Comparison of ENCODE assay signal across 34 mouse cellular contexts in genomic region chr15:99242045-99242444, GRCm38 (mm10). TPM values are rescaled to one million over a fixed set of nuclear protein-coding genes. Genes with fewer than 3 reads are reported as not detected.
DNase-seq lines count a peak whose midpoint lies in the region; ATAC-seq and TF ChIP-seq lines count a peak whose summit lies in the region.
"Had no signal": no experiment of that assay in that cellular context is flagged by ENCODE, and none has a peak within 500 bp of the region (broad histone marks: within the 10 kb centered on the region; RNA-seq: fewer than 3 reads in every experiment).

No protein-coding gene starts in this region.

- peaks cover 28% of the 10 kb centered on the region for H3K36me3 ChIP-seq in intestine, embryonic 15.5 days
- peaks cover 48% of the 10 kb centered on the region for H3K36me3 ChIP-seq in intestine, postnatal 0 days (ENCODE audit: control insufficient read depth, insufficient read depth)
- H3K36me3 ChIP-seq in limb, embryonic 10.5 days: peaks cover 70% of the 10 kb centered on the region

- intact Hi-C loops in left cerebral cortex, adult 2 months (cut with DNase I): no loop called here

- no peak overlapping the region for H3K4me3 ChIP-seq in intestine, embryonic 15.5 days (replicated peaks)
- H3K4me3 ChIP-seq in intestine, postnatal 0 days (ENCODE audit: low read depth, low read length): no peak overlapping the region
- H3K4me3 ChIP-seq in left cerebral cortex, adult 2 months: no peak overlapping the region
- no peak overlapping the region for H3K4me3 ChIP-seq in limb, embryonic 10.5 days
- H3K4me3 ChIP-seq: embryonic facial prominence, embryonic 15.5 days; forebrain, embryonic 12.5 days; hindbrain, embryonic 13.5 days; stomach, embryonic 15.5 days had no signal

- H3K9ac ChIP-seq in intestine, embryonic 15.5 days: no peak overlapping the region
- H3K9ac ChIP-seq in intestine, postnatal 0 days (ENCODE audit: low read depth, low read length): no peak overlapping the region
- H3K9ac ChIP-seq: embryonic facial prominence, embryonic 15.5 days; forebrain, embryonic 12.5 days; forebrain, postnatal 0 days; hindbrain, embryonic 13.5 days; liver, embryonic 14.5 days; stomach, embryonic 15.5 days had no signal

- H3K4me2 ChIP-seq in intestine, embryonic 15.5 days (replicated peaks): no peak overlapping the region
- H3K4me2 ChIP-seq in intestine, postnatal 0 days (replicated peaks; ENCODE audit: low read depth): no peak overlapping the region
- H3K4me2 ChIP-seq: embryonic facial prominence, embryonic 15.5 days; forebrain, embryonic 12.5 days; hindbrain, embryonic 13.5 days; stomach, embryonic 15.5 days had no signal

- H3K4me1 ChIP-seq in intestine, embryonic 15.5 days (replicated peaks): no peaks in the 10 kb centered on the region
- H3K4me1 ChIP-seq in intestine, postnatal 0 days (replicated peaks; ENCODE audit: control insufficient read depth, insufficient read depth, low read length): no peaks in the 10 kb centered on the region
- peaks cover 10% of the 10 kb centered on the region for H3K4me1 ChIP-seq in limb, embryonic 10.5 days
- H3K4me1 ChIP-seq: hindbrain, embryonic 13.5 days; stomach, embryonic 15.5 days had no signal

- peak; percentile 19 for DNase-seq in cerebellum, adult 11-12 months
- DNase-seq in cerebellum, postnatal 25 days: no peak
- no peak for DNase-seq in left cerebral cortex, adult 2 months (ENCODE audit: extremely low spot score in 1 of 2, low spot score in 2 of 2)
- DNase-seq in left cerebral cortex, adult 18-20 months (ENCODE audit: low spot score in 2 of 2): no peak
- no peak for DNase-seq in limb, embryonic 10.5 days (ENCODE audit: low spot score)
- DNase-seq: adrenal gland, postnatal 10 days; cerebellum, adult 9-10 months; embryo, embryonic 11 days; forebrain, postnatal 0 days; gastrocnemius, postnatal 10 days; heart, postnatal 4 days; liver; lung, adult 2 months; lung, postnatal 10 days; midbrain, embryonic 14.5 days; retina, postnatal 1 day; right cerebral cortex, postnatal 14 days; thymus, postnatal 25 days had no signal

- 0 out of 2 replicates have a peak, but pooled peaks have one; percentile 18 for ATAC-seq in intestine, embryonic 15.5 days
- no peak for ATAC-seq in intestine, postnatal 0 days
- no peak for ATAC-seq in activated CD4-positive, CD25-positive, alpha-beta regulatory T cell, adult 4 months
- ATAC-seq: forebrain, postnatal 0 days; inflammation-experienced regulatory T-cells, adult 6 months had no signal

- H3K9me3 ChIP-seq in intestine, embryonic 15.5 days: no peaks in the 10 kb centered on the region
- no peaks in the 10 kb centered on the region for H3K9me3 ChIP-seq in intestine, postnatal 0 days (ENCODE audit: control insufficient read depth)
- H3K9me3 ChIP-seq in limb, embryonic 10.5 days (replicated peaks): no peaks in the 10 kb centered on the region
- H3K9me3 ChIP-seq: embryonic facial prominence, embryonic 15.5 days; forebrain, embryonic 12.5 days; hindbrain, embryonic 13.5 days; stomach, embryonic 15.5 days had no signal

- no peaks in the 10 kb centered on the region for H3K27me3 ChIP-seq in intestine, embryonic 15.5 days (replicated peaks)
- no peaks in the 10 kb centered on the region for H3K27me3 ChIP-seq in intestine, postnatal 0 days (replicated peaks; ENCODE audit: control insufficient read depth, insufficient read depth, low read length)
- H3K27me3 ChIP-seq in limb, embryonic 10.5 days (ENCODE audit: low read depth, poor library complexity, severe bottlenecking): no peaks in the 10 kb centered on the region
- H3K27me3 ChIP-seq: embryonic facial prominence, embryonic 15.5 days; forebrain, embryonic 12.5 days; hindbrain, embryonic 13.5 days; stomach, embryonic 15.5 days had no signal

- WGBS in intestine, embryonic 15.5 days: 90% methylated on average over 10 of the region's 10 CpGs
- WGBS in intestine, postnatal 0 days: 95% methylated on average over 10 of the region's 10 CpGs
- WGBS in limb, embryonic 10.5 days: 89% methylated on average over 10 of the region's 10 CpGs

- H3K27ac ChIP-seq in intestine, embryonic 15.5 days: no peak overlapping the region
- no peak overlapping the region for H3K27ac ChIP-seq in intestine, postnatal 0 days (ENCODE audit: low read depth, low read length)
- peak overlapping the region; percentile 63 for H3K27ac ChIP-seq in left cerebral cortex, adult 2 months
- 0 out of 2 replicates have a peak overlapping the region, but pooled peaks have one; percentile 10 for H3K27ac ChIP-seq in limb, embryonic 10.5 days
- H3K27ac ChIP-seq: embryonic facial prominence, embryonic 15.5 days; forebrain, embryonic 12.5 days; hindbrain, embryonic 13.5 days; kidney, postnatal 0 days; liver, embryonic 14.5 days; macrophage; stomach, embryonic 15.5 days had no signal

- TF ChIP-seq CTCF in intestine, postnatal 0 days (IDR thresholded peaks at IDR 0.05; ENCODE audit: low read depth): no peak
- TF ChIP-seq CTCF in left cerebral cortex, adult 2 months (IDR thresholded peaks at IDR 0.05): no peak

RNA-seq across cellular contexts. Expression of gene Mcrs1, which starts 9.7 kb away (rescaled TPM):
- polyA plus RNA-seq in intestine, embryonic 15.5 days (2015; fragmentation: Nextera tagmentation; extraction: Ambion mirVana): 119 and 121 TPM in 2 replicates
- 86.8 and 92.0 TPM in 2 replicates for polyA plus RNA-seq in intestine, postnatal 0 days (2015; fragmentation: Nextera tagmentation; extraction: Ambion mirVana)
- 10 to 100 TPM; 77.3 to 81.0 TPM for total RNA-seq in left cerebral cortex, adult 2 months (2021)
- 10 to 100 TPM; 82.3 to 83.1 TPM for total RNA-seq in left cerebral cortex, adult 18-20 months (2021)
- polyA plus RNA-seq in limb, embryonic 10.5 days (2016; fragmentation: Nextera tagmentation; extraction: Ambion mirVana): 180 and 190 TPM in 2 replicates
- polyA plus RNA-seq in activated CD4-positive, CD25-positive, alpha-beta regulatory T cell, adult 4 months (2017; shearing (Covaris generic)): 10 to 100 TPM; 54.8 to 55.6 TPM

RNA-seq across cellular contexts. Expression of gene Kcnh3, which starts 17.4 kb away (rescaled TPM):
- 0.45 and 1.00 TPM in 2 replicates for polyA plus RNA-seq in intestine, embryonic 15.5 days (2015; fragmentation: Nextera tagmentation; extraction: Ambion mirVana)
- polyA plus RNA-seq in intestine, postnatal 0 days (2015; fragmentation: Nextera tagmentation; extraction: Ambion mirVana): 0.20 and 0.48 TPM in 2 replicates
- 100 to 1,000 TPM; 174 to 180 TPM for total RNA-seq in left cerebral cortex, adult 2 months (2021)
- 100 to 1,000 TPM; 160 to 178 TPM for total RNA-seq in left cerebral cortex, adult 18-20 months (2021)
- 0.15 TPM in 1 of 2 replicates, not detected in the other for polyA plus RNA-seq in limb, embryonic 10.5 days (2016; fragmentation: Nextera tagmentation; extraction: Ambion mirVana)
- not detected for polyA plus RNA-seq in activated CD4-positive, CD25-positive, alpha-beta regulatory T cell, adult 4 months (2017; shearing (Covaris generic))
- total RNA-seq: CH12.LX; megakaryocyte-erythroid progenitor cell, adult 5-6 weeks had no signal
- polyA plus RNA-seq: inflammation-experienced regulatory T-cells, adult 6 months; macrophage had no signal

RNA-seq across cellular contexts. Expression of gene Prpf40b, which starts 52.8 kb away (rescaled TPM):
- polyA plus RNA-seq in intestine, embryonic 15.5 days (2015; fragmentation: Nextera tagmentation; extraction: Ambion mirVana): 35.0 and 42.6 TPM in 2 replicates
- polyA plus RNA-seq in intestine, postnatal 0 days (2015; fragmentation: Nextera tagmentation; extraction: Ambion mirVana): 10.8 and 12.7 TPM in 2 replicates
- total RNA-seq in left cerebral cortex, adult 2 months (2021): 100 to 1,000 TPM; 111 to 119 TPM
- total RNA-seq in left cerebral cortex, adult 18-20 months (2021): 100 to 1,000 TPM in 1 of 2 experiments, 10 to 100 TPM in 1; 93.7 to 100 TPM
- polyA plus RNA-seq in limb, embryonic 10.5 days (2016; fragmentation: Nextera tagmentation; extraction: Ambion mirVana): 59.3 and 71.2 TPM in 2 replicates
- polyA plus RNA-seq in activated CD4-positive, CD25-positive, alpha-beta regulatory T cell, adult 4 months (2017; shearing (Covaris generic)): 1 to 10 TPM; 3.9 to 7.4 TPM

RNA-seq across cellular contexts. Expression of gene Fam186b, which starts 53.6 kb away (rescaled TPM):
- polyA plus RNA-seq in intestine, embryonic 15.5 days (2015; fragmentation: Nextera tagmentation; extraction: Ambion mirVana): 0.18 TPM in 1 of 2 replicates, not detected in the other
- polyA plus RNA-seq in intestine, postnatal 0 days (2015; fragmentation: Nextera tagmentation; extraction: Ambion mirVana): not detected in 2 replicates
- 1 to 10 TPM; 1.3 to 1.8 TPM for total RNA-seq in left cerebral cortex, adult 2 months (2021)
- total RNA-seq in left cerebral cortex, adult 18-20 months (2021): 1 to 10 TPM; 1.5 to 1.8 TPM
- 0.21 and 0.29 TPM in 2 replicates for polyA plus RNA-seq in limb, embryonic 10.5 days (2016; fragmentation: Nextera tagmentation; extraction: Ambion mirVana)
- under 1 TPM; 0.24 to 0.30 TPM for polyA plus RNA-seq in activated CD4-positive, CD25-positive, alpha-beta regulatory T cell, adult 4 months (2017; shearing (Covaris generic))
- total RNA-seq: gastrocnemius, postnatal 10 days; megakaryocyte-erythroid progenitor cell, adult 5-6 weeks had no signal
- polyA plus RNA-seq: C2C12; large intestine, adult 2 months; lung, adult 2 months; macrophage; small intestine, adult 2 months had no signal

Comparison
In these comparisons a context has a peak if more than half of its experiments do, and no peak if none do; other contexts are left out.
1. H3K27ac ChIP-seq: peak in left cerebral cortex, adult 2 months (single experiment) and limb, embryonic 10.5 days (single experiment); none in intestine, embryonic 15.5 days (single experiment) and intestine, postnatal 0 days (single experiment).